Mouse (Mus musculus): ENCODE measurements around the gene Serpinf1.
"Not testable (repeated sequence)": the region's sequence is repeated elsewhere in the genome, so short reads cannot be mapped to it uniquely, and the experiment has no call there.

Gene Serpinf1

GRCm38 (mm10) chr11:75421375-75422012 is 1.0 kb downstream of the Serpinf1 start:
- DNase-seq (ENCODE audit: low spot score), result no peak

DNA sequence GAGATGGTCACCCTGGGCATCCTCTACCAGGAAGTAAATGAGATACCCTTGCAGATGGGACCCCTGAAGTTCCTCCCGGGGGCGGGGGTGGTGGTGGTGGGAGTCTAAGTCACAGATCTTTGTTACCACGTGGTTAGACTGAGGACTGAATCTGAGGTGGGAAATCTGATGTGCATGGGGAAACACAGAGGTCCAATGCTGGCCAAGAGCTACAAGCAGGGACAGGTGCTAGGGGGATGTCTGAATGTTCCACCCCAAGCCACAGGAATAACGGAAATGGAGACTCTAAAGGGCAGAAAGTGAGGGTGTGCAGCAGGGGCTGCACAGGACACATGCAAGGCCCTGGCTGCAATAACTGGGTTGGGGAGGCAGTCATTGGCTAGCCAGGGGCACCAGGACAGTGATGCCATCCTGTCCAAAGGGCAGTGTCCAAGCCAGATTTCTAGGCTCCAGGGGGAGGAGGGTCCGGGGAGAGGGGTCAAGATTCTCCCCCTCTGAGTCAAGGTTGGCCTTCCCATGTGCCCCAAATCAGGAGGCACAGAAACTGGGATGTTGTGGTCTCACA is 1.6 kb downstream of the Serpinf1 start:
- DNase-seq (ENCODE audit: low spot score), result no peak

DNA sequence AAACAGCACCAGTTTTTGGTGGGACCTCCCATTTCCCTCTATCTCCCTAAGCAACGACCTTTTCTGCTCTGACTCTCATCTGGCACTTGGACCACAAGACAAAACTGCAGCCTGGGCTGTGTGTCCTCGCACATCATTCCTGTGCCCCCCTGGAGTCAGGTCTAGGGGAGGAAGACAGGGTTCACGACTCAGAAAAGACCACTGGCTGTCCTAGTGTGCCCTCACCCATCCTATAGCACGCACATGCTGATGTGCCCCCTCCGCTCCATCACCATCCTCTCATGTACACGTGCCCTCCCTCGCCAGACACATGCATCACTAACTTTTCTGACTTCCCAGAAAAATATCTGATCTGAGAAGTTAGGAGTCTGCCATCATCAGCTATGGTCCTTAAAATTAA is 2.5 kb downstream of the Serpinf1 start:
- DNase-seq (ENCODE audit: low spot score), result no peak

DNA sequence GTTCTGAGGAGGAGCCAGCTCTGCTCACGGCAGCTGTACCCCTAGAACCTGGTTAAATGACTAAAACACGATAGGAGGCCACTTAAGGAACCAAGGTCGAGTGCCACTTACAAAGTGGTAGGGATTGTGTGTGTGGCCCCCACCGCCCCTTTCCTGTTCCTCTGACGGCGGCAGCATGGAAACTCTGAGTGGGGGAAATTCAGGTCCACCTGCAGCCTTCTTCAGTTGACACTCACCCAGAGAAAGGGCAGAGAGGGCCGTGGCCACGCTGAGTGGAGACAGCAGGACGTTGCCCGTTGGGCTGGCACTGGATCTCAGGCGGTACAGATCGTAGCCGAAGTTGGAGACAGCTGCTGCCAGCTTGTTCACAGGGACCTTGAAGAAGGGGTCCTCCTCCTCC is 6.5 kb downstream of the Serpinf1 start:
- DNase-seq (ENCODE audit: low spot score), result no peak

DNA sequence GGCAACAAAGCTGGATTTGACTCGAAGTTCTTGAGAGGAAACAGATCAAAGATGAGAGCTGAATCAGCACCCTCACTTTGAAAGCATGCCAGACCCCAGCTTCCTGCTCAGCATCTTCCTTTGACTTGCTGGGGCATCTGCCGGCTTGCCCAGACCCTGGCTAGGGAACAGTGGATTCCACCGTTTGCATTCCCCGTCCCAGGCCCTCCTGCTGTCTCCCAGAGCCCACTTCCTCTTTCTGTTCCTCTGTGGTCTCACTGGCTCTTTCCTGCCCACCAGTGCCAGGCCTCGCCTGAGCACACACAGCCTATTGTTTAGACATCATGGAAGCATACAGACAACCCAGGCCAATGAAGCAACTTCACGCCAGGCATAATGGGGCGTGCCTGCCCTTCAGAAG is 7.4 kb downstream of the Serpinf1 start:
- no peak for DNase-seq (ENCODE audit: low spot score)

DNA sequence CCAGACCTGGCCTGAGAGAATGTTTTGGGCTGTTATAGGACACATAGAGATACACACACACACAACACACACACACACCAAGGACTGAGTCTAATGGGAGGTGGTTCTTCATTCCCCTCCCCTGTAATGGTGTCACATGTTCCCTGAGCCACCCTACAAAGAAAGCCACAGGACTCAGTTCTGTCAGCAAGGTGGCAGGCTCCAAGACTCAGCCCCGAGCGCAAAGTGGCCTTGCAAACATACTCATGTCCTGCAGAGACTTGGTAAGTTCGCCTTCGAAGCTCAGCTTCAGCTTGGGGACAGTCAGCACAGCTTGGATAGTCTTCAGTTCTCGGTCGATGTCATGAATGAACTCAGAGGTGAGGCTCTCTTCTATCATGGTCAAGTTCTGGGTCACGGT is 11.9 kb downstream of the Serpinf1 start:
- no peak for DNase-seq (ENCODE audit: low spot score)

- DNase-seq (ENCODE audit: low spot score), result no peak
Measured at GRCm38 (mm10) chr11:75409679-75410575, 12.6 kb downstream of the Serpinf1 start.

GRCm38 (mm10) chr11:75406865-75407264 is 15.6 kb downstream of the Serpinf1 start:
- no peak for DNase-seq (ENCODE audit: low spot score)

DNA sequence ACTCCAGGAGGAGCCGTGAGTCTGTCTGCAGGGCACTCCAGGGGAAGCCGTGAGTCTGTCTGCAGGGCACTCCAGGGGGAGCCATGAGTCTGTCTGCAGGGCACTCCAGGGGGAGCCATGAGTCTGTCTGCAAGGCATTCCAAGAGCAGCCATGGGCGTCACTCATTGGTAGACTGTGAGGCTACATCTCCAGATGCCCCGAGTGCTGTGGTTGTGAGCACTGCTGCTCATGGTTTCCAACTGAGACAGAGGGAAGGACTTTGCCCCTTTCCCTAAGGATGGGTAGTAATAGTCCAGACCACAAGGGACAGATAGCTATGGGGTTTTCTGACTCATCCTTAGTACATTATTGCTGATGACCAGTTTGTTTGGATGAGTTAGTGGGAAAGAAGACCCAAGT is 16.4 kb downstream of the Serpinf1 start:
- DNase-seq (ENCODE audit: low spot score), result no peak

- no peak for DNase-seq (ENCODE audit: low spot score)
Measured at GRCm38 (mm10) chr11:75404801-75405200, 17.7 kb downstream of the Serpinf1 start.

DNA sequence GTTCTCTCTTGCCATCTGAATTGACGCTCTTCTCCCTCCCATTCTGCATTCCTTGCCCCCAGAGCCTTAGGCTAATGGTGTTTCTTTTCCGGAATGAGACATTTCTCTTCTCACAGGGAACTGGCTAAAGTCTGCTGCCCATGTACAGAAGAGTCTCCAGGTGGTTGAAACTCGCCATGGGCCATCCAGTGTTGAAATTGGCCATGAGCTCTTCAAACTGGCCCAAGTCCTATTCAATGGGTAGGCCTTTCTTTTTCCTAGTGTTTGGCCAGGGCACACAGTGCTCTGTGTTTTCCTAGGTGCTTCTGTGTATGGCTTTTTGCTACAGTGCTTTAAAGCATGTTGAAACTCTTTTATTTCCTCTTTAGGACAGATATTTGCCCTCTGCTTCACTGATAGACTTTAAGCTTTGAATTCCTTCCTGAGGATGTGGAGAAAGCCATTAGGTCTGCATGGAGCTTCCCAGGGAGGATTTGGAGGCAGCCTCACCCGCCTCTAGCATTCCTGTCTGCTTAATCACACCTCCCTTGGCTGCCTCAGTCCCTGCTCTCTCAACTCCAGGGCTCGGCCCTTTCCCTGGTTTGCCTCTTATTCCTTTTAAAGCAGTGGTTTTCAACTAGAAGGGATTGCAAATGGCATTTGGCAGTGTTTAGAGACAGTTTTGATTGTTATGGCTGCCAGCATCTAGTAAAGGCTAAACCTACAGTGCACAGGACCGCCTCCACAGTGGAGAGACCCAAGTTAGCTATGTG is 19.0 kb downstream of the Serpinf1 start:
- no peak for DNase-seq (ENCODE audit: low spot score)

DNA sequence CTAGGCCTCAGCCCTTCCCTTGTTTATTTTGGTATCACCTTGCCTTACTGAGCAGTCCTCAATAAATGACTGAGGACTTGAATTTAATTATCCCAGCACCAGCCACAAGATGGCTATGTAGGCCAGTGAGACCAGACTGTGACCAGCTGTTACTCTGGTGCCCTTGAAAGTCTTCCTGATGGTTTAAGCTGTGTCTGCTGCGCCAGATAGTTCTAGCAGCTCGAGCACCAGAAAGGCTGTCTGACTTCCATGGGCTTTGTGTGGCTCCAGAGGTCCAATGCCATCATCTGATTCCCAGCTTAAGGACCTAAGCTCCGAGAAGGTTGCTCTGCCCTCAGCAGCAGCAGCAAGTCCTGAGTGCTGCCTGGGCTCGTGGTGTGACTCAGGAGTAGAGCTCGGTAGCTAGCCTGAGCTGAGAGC is 20.2 kb downstream of the Serpinf1 start:
- DNase-seq (ENCODE audit: low spot score), result peak; percentile 39

DNA sequence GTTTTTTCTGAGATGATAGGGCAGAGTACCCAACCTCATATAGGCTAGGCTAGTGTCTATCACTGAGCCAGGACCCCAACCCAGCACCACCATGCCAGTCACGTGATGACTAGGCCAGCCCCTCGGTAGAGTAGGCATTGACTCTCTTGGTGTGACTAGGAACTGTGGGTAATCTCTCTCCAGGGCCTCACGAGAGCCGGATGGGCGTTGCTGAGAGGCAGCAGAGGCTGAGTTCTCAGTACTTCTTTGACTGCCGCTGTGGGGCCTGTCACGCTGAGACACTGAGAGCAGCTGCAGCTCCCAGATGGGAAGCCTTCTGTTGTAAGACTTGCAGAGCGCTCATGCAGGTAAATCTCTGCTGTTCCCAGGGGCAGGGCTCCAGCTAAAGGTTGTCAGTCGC is 22.4 kb downstream of the Serpinf1 start:
- DNase-seq (ENCODE audit: low spot score), result no peak

GRCm38 (mm10) chr11:75399411-75399841 is 23.1 kb downstream of the Serpinf1 start:
- DNase-seq (ENCODE audit: low spot score), result no peak

DNA sequence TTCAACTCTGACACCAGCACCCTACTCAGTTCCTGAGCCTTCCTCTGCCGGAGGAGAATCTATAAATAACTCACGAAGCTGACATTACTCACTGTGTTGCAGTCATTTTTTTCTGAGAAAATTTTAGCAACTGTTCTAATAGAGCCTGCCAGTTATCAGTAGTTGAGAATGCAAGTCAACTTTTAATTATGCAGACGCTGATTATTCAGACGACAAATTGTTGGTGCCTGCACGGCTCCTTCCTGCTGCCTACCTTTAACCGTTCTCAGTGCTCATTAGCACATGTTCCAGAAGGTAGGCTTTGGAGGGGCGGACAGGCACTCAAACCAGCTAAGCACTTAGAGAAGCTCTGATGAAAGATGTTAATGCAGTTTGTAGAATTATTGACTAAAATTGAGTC is 25.0 kb downstream of the Serpinf1 start:
- DNase-seq (ENCODE audit: low spot score), result no peak

DNA sequence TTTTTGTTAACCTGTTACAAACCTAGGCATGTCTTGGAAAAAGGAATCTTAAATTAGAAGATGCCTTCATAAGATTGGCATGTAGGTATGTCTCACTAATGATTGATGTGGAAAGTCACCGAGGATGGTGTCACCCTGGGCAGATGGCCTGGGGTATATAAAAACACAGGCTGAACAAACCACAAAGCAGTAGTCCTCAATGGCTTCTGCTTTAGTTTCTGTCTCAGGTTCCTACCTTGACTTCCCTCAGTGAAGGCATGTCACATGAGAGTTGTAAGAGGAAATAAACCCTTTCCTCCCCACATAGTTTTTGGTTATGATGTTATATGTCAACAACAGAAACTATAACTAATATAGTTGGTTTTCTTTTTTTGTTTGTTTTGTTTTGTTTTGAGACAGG is 26.9 kb downstream of the Serpinf1 start:
- no peak for DNase-seq (ENCODE audit: low spot score)

- DNase-seq (ENCODE audit: low spot score), result not testable (repeated sequence)
Measured at GRCm38 (mm10) chr11:75383529-75383928, 39.0 kb downstream of the Serpinf1 start.

DNA sequence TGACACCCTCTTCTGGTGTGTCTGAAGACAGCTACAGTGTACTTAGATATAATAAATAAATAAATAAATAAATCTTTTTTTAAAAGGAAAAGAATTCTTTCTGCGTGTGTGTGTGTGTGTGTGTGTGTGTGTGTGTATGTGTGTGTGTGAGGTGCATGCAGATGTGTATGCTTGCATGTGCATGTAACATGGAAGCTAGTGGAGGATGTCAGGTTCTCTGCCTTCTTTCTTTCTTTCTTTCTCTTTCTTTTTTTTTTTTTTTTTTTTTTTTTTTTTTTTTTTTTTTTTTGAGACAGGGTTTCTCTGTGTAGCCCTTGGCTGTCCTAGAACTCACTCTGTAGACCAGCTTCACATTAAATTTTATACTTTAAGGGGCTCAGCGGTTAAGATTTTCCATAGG is 43.7 kb downstream of the Serpinf1 start:
- not testable (repeated sequence) for DNase-seq (ENCODE audit: low spot score)

DNA sequence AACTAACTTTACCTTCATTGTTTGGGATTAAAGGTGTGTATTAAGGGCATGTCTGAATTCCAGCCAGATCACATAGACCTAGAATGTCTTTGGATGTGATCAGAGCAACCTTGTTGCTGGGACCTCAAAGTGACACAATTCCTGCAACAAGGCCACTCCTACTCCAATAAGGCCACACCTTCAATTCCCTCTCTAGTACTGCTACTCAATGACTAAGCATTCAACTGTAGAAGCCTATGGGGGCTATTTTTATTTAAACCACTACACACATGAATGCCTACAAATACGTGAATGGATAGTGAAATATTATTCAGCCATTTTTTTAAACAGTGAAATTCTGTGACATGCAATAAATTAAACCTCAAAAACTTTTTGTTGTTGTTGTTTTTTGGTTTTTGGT is 45.4 kb downstream of the Serpinf1 start:
- DNase-seq (ENCODE audit: low spot score), result no peak
